Mouse (Mus musculus) naive thymus-derived CD4-positive, alpha-beta T cell, adult 2 months (primary cell): Measurements from ENCODE around the gene Srrt.
"Not testable (repeated sequence)": the region's sequence is repeated elsewhere in the genome, so short reads cannot be mapped to it uniquely, and the experiment has no call there.

Experiments used
- DNase-seq: peaks from one replicate; pipeline ENCODE4 v3.0.0-alpha.2; 2011; ENCODE audit warnings: low read depth

The Srrt gene

DNA sequence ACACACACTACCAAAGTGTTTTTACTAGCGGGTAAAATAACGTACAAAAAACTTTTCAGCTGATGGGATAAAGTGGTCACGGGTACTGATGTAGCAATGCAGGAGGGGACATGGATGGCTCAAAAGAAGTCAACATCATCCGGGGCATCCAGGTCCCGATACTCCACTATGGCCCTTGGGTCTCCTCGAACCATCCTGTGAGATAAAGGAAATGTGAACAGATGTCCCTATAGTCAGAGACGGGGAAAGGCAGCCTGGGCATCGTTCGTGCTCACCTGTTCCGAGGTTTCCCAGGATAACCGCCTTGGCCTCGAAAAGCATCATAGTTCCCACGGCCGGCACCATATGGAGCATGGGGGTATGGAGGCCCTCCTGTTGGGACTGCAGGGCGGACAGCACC, 11.8 kb downstream of the Srrt start:
- DNase-seq, result no peak

- DNase-seq, result no peak
Measured at GRCm38 (mm10) chr5:137295296-137295695, 12.2 kb downstream of the Srrt start.

- no peak for DNase-seq
Measured at GRCm38 (mm10) chr5:137294744-137295093, 12.8 kb downstream of the Srrt start.

DNA sequence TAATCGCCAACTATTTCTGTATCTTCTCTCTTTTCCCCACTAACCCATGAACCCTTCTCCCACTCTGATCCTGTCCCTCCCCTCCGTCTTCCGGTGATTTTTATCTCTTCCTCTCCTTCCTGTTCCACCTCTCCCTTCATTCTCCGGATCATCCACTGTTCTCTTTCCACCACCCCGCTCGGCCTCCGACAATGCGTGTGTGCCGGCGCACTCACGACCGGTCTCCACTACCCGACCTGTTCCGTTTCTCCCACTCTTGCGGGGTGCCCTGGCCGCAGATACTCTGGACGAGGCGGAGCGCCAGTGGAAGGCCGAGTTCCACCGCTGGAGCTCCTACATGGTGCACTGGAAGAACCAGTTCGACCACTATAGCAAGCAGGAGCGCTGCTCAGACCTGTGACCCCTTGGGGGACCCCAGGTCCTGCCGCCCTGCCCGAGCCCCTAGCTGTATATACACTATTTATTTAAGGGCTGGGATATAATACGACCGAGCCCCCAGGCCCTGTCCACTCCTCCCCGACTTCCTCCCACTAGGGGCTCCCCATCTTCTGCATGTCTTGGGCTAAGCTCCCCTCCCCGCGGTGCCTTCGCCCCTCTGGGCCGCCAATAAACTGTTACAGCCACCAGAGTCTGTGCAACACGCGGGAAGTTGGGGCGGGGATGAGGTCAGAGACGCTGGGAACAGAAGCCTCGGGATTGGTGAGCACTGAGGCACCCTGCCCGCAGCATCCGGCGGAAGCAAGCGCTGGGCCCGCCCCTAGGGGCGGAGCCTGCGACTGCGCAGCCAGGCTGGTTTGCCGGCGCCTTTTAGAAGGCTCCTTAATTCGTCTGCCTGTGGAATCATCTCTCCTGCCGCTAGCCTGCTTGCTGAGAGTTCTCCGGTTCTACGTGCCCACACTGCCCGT, 13.4 kb downstream of the Srrt start, which contains the start of gene Ufsp1:
Ufsp1 (plus strand) TSS at position 791 of the 905 bp plus-strand sequence.
- DNase-seq, result peak; percentile 95

DNA sequence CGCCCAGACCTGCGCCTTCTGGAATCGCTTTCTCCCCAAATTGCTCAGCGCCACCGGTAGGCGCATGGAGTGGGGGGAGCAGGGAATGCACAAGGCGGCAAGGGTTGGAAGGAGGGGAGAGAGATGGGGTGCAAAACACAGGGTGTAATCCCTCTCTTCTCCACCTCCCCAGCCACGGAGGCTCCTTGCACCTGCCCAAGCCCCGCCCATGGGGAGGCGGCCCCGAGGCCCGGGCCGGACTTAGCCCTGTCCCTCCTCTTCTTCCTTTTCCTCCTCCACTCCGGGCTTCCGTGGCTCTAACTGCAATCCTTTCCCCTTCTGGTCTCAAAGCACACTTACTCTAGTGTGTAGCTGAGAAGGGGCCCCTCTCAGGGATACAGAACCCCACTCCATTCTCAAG, 14.2 kb downstream of the Srrt start:
- DNase-seq, result peak; percentile 65

DNA sequence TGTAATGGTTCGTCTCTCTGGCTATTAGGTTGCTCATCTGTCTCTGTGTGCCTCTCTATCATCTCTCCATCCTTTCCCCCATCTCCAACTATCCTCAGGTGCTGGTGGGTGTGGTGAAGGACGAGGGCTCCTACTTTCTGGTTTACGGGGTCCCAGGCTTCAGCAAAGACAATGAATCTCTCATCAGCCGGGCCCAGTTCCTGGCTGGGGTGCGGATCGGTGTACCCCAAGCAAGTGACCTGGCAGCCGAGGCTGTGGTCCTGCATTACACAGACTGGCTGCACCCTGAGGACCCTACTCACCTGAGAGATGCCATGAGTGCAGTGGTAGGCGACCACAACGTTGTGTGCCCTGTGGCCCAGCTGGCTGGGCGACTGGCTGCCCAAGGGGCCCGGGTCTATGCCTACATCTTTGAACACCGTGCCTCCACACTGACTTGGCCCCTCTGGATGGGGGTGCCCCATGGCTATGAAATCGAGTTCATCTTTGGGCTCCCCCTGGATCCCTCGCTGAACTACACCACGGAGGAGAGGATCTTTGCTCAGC, 16.0 kb downstream of the Srrt start:
- DNase-seq, result no peak

GRCm38 (mm10) chr5:137290677-137291076, 16.8 kb downstream of the Srrt start:
- peak; percentile 53 for DNase-seq

DNA sequence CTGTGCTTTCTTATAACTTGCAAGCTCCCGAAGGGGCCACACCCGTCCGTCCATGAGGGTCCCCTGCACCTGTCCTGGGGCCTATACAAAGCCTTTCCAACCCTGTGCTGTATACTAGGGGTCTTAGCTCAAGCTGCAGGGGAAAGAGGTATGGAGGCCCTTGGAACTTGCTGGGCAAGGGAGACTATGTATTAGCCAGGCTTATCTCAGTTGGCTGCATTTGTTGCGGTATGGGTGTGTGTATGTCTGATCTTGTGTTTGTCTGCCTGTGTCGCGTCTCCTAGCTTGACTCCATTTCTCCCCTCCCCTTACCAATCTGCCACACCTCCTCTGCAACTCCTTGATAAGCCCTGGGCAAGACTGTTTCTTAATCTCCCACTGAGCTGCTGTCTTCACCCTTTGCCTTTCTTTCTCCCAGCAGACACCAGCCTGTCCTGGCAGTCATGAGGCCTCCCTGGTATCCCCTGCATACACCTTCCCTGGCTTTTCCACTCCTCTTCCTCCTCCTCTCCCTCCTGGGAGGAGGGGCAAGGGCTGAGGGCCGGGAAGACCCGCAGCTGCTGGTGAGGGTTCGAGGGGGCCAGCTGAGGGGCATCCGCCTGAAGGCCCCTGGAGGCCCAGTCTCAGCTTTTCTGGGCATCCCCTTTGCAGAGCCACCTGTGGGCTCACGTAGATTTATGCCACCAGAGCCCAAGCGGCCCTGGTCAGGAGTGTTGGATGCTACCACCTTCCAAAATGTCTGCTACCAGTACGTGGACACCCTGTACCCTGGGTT, 17.7 kb downstream of the Srrt start:
- no peak for DNase-seq

DNA sequence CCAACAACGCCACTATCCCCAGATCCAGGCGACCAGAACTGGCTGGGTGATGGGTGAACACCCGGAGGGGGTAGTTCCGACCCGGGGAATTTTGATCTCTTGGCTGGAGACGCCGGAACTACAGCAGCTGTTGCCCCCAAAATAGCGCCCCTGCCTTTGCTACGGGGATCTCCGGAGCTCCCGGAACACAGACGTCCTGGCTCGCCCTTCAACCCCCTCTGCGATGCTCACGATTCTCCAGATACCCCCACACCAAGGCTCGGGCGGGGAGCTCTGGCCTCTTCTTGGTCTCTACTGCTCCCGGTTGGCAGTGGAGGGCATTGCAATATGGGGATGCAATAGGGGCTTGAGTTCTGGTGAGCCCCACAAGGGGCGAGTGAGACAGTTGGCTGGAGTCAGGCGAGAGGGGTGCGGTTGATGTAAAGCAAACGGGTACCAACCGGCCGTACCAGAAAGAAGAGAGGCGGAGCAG, 18.4 kb downstream of the Srrt start:
- DNase-seq, result peak; percentile 45

DNA sequence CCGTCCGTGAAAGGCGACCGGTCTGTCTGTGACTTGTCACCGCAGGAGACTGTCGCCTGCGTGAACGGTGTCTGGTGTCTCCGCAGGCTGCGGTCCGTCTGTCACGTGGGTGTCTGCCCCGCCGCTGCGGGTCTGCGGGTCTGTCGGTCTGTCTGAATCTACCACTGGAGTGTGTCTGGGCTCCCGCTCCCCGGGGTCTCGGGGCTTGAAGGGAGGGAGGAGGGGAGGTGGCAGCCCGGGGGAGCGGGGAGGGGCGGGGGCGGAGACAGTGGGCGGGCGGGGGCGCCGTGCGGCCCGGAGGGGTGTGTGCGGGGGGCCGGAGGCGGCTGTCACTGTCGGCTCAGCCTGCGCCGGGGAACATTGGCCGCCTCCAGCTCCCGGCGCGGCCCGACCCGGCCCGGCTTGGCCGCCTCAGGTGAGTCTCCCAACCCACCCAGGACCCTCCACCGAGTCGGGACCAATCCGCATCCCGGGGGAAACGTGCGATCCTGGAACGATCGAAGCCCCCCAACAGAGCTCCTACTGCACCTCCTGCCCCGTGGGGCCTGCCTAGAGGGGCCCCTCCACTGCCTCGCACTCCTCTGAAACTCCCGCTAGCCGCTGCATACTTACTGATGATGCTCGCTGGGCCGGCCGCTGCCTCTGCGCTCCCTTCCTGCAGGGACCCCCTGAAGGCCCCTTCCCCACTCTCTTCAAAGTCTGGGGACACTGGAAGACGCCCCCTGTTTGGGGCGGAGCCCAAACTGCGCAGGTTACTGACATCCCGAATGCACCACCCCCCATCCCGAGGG, 19.3 kb downstream of the Srrt start:
- DNase-seq, result peak; percentile 38

DNA sequence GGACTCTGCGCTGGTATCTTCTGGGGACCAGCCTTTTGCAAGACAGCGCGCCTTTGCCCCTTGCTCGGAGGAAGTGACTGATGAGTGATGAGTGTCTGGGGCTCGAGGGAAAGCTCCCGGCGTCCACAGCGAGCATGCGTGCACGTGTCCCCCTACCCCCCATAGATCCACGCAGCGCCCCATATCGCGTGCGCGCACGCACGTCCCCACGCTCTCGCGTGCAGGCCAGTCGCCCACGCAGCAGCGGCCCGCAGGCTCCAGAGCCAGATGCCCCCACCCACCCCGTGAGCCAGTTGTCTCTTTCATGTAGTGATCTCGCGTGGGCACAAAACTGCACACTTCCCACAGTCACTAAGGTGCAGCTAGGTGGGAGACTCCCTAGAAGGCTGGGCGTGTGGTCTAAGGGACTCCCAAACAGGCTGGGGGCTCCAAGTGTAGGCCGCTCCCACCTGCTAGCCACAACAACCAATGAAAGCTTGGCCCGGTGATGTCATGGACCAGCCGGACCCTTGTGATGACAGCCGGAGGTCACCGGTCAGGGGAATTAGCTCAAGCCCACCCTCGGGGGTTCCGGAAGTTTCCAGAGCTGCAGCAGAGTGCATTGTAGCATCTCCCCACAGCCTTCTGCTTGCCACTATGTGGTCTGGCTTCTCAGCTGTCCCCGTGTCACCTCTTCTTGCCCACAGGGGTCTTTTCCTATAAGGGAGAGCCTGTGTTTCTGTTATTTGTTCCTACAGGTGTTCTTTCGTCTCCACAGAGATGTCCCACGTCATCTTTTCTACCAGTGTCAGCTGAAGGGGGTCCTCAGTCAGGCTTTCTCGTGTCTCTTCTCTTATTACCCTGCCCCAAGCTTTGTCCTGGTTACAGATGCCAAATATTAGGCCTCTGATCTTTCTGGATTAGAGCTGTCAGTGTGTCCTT, 20.2 kb downstream of the Srrt start, which contains the start of gene Ache:
Ache (plus strand) TSS at position 488 of the 921 bp plus-strand sequence.
- peak; percentile 59 for DNase-seq

DNA sequence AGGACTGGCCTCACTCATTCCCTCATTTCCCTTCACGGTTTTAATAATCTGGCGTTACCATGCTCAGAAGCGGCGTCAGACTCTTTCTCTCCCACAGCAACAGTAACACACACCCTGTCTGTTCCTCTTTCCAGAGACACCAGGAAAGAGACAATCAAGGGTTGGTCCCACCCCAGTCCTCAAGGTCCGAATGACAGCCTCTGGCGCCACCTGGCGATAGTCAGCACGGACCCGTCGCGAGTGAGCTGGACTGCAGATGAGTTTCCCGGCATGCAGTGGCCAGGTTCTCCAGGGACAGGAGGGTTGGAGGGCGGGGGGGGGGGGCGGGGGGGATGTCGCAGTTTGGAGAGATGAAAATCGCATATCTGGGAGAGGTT, 20.8 kb downstream of the Srrt start:
- DNase-seq, result peak; percentile 83

DNA sequence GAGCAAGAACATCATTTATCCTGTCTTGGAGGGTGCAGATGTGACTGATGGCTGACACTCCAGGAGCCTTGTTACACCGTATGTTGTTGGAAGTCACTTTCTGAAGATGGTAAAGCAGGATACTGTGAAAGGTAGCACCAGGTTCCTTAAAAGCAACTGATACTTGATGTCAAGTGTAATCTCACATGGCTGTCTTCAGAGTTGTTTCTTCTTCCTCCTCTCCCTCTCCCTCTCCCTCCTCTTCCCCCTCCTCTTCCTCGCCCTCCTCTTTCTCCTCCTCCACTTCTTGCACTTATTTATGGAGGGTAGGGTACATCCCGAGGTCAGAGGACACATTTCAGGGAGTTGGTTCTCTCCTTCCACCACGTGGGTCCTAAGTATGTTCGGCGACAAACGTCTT, 21.5 kb downstream of the Srrt start:
- no peak for DNase-seq

DNA sequence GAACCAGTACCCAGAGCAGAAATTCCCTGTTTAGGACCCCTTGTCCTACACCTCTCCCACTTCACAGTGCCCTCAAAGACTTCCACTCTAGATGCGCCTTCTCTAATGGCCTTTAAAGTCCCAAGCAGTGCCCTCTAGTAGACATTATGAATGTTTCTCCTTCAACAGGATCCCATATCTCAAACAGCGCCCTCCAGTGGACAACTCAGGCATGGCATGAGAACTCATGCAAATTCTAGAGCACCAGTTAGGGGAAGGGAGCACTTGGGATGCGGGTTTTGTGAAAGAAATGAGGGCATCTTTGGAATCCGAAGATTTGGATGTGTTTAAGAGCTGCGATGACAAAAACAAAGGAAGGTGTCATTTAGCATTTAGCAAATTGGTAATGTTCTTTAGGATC, 22.4 kb downstream of the Srrt start:
- peak; percentile 86 for DNase-seq

DNA sequence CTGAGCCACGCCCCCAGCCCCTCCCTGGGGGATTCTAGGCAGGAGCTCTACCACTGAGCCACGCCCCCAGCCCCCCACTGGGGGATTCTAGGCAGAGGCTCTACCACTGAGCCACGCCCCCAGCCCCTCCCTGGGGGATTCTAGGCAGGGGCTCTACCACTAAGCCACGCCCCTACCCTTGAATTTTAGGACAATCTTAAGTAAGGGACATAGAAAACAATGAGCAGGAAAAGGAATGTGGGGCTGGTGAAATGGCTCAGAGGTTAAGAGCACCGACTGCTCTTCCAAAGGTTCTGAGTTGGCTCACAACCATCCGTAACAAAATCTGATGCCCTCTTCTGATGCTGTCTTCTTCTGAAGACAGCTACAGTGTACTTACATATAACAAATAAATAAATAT, 23.1 kb downstream of the Srrt start:
- DNase-seq, result not testable (repeated sequence)

- no peak for DNase-seq
Measured at GRCm38 (mm10) chr5:137277360-137278342, 29.8 kb downstream of the Srrt start.

GRCm38 (mm10) chr5:137268131-137268910, 39.2 kb downstream of the Srrt start:
- no peak for DNase-seq

DNA sequence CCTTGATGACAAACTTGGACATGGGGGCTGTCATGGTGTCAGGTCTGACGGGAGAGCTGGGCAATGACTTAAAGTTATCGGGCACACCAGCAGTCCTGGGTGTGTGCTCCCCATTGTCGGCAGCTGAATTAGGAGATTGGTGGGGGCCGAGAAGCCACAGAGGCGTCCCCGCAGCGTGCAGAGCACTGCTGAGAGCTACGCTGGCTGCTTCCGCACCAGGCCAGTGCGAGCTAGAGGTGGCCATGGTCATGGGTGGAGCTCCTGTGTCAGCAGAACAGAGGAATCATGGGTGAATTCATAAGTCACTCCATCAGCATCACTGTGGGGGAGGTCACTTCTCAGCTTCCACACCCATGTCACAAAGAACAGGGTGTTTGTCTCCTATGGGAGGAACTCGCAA, 42.7 kb downstream of the Srrt start:
- no peak for DNase-seq
